Mouse (Mus musculus) brain, embryonic 14.5 days (tissue): ENCODE measurements at regions not wholly inside any gene's neighbourhood (a gene's known extent, or its start where the extent isn't known, plus 50 kb on each side); places are given as distances from the start of the nearest gene placed in this dataset.

ENCODE experiments used
- CTCF ChIP-seq: fragments of 200-500 bp; IDR thresholded peaks from 2 replicates; pipeline ENCODE4 v1.5.1; 2012; ENCODE audit warnings: inconsistent platforms, mild to moderate bottlenecking, moderate library complexity, borderline replicate concordance; ENCODE audit not compliant: insufficient read depth, insufficient read length; ENCODE audit errors: extremely low read depth
- POLR2A ChIP-seq: fragments of 200-500 bp; IDR thresholded peaks from 2 replicates; pipeline ENCODE4 v1.6.1; 2012; ENCODE audit warnings: mild to moderate bottlenecking, inconsistent platforms, borderline replicate concordance; ENCODE audit not compliant: poor library complexity, insufficient read depth, insufficient read length, severe bottlenecking; ENCODE audit errors: extremely low read depth

DNA sequence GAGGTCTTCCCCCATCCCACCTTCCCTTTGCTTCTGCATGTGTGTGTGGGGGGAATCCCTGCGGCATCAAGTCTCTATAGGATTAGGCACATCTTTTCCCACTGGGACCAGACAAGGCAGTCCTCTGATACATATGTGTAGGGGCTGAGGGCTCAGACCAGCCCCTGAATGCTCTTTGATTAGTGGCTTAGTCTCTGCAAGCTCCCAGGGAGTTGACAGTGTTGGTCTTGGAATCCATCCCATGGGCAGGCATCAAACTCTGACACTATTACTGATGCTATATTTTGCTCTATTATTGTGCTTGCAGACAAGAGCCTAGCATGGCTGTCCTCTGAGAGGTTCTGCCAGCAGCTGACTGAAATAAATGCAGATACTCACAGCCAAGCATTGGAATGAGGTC is 209.5 kb upstream of the Rag2 start:
- TF ChIP-seq POLR2A, result no peak
- TF ChIP-seq CTCF, result no peak
